Mouse (Mus musculus) embryonic fibroblast, embryonic 13.5 days (primary cell): Measurements from ENCODE around the gene Mylk3. TPM values are rescaled to one million over a fixed set of nuclear protein-coding genes. Genes with fewer than 3 reads are reported as not detected.
A peak's percentile ranks its signal among the peaks of the same experiment; 100 is the strongest.

Experiments used
- H3K27ac ChIP-seq: 2 replicates; pipeline ENCODE4 v1.5.1; 2012; ENCODE audit warnings: low read length, control low read depth, inconsistent platforms; ENCODE audit not compliant: insufficient read depth
- H3K4me1 ChIP-seq: 2 replicates; pipeline ENCODE4 v1.6.1; 2011; ENCODE audit warnings: low read length; ENCODE audit not compliant: control insufficient read depth, insufficient read depth
- H3K4me3 ChIP-seq: 2 replicates; pipeline ENCODE4 v1.5.1; 2011; ENCODE audit warnings: mild to moderate bottlenecking, control low read depth, low read length; ENCODE audit not compliant: insufficient read depth
- CTCF ChIP-seq: IDR thresholded peaks from 2 replicates; pipeline ENCODE4 v1.5.1; 2011; ENCODE audit warnings: mild to moderate bottlenecking, control low read depth, low read length, moderate library complexity, borderline replicate concordance; ENCODE audit not compliant: insufficient read depth
- POLR2A ChIP-seq: IDR thresholded peaks from 2 replicates; pipeline ENCODE4 v1.6.1; 2011; ENCODE audit warnings: low read depth, mild to moderate bottlenecking, control low read depth, low read length, moderate library complexity
- polyA plus RNA-seq: library from polyadenylated mRNA; stranded (reverse); fragments of >200 nt; gene quantifications from 2 replicates; pipeline ENCODE4 v1.2.4, GENCODE M21; 2011; ENCODE audit warnings: low read depth; ENCODE audit not compliant: missing spikeins, insufficient read length

Gene Mylk3
- polyA plus RNA-seq, 1 experiment = 0.37 TPM

- no peaks in the 10 kb centered on the region; the same call in 1 of the 2 replicates for H3K4me1 ChIP-seq
- TF ChIP-seq CTCF = no peak
- TF ChIP-seq POLR2A = no peak
- H3K27ac ChIP-seq = no peak overlapping the region
- no peak overlapping the region for H3K4me3 ChIP-seq
Observed at GRCm38 (mm10) chr8:85327036-85327435, 59.1 kb downstream of the Mylk3 start.

- H3K27ac ChIP-seq = no peak overlapping the region
- TF ChIP-seq POLR2A = no peak
- TF ChIP-seq CTCF = no peak
- no peak overlapping the region for H3K4me3 ChIP-seq
- H3K4me1 ChIP-seq = no peaks in the 10 kb centered on the region
Observed at GRCm38 (mm10) chr8:85323084-85323483, 63.1 kb downstream of the Mylk3 start.

- no peaks in the 10 kb centered on the region for H3K4me1 ChIP-seq
- no peak overlapping the region for H3K27ac ChIP-seq
- TF ChIP-seq CTCF = no peak
- TF ChIP-seq POLR2A = no peak
- H3K4me3 ChIP-seq = no peak overlapping the region
Observed at GRCm38 (mm10) chr8:85321981-85322380, 64.2 kb downstream of the Mylk3 start.

GRCm38 (mm10) chr8:85318534-85318933, 67.6 kb downstream of the Mylk3 start:
- no peak for TF ChIP-seq CTCF
- TF ChIP-seq POLR2A = no peak
- no peaks in the 10 kb centered on the region for H3K4me1 ChIP-seq
- no peak overlapping the region for H3K27ac ChIP-seq
- no peak overlapping the region for H3K4me3 ChIP-seq

GRCm38 (mm10) chr8:85313036-85313435, 73.1 kb downstream of the Mylk3 start:
- no peak overlapping the region for H3K4me3 ChIP-seq
- TF ChIP-seq CTCF (no peak), POLR2A (no peak)
- no peaks in the 10 kb centered on the region for H3K4me1 ChIP-seq

GRCm38 (mm10) chr8:85311743-85312142, 74.4 kb downstream of the Mylk3 start:
- Histone ChIP-seq H3K27ac (no peak overlapping the region), H3K4me3 (no peak overlapping the region), H3K4me1 (no peaks in the 10 kb centered on the region)
- TF ChIP-seq CTCF (peak; percentile 35; the same call in 1 of the 2 replicates), POLR2A (no peak)

More at GRCm38 (mm10) chr8:85313036-85313435, 73.1 kb downstream of the Mylk3 start:
- H3K27ac ChIP-seq = no peak overlapping the region

- TF ChIP-seq CTCF = no peak
- Histone ChIP-seq H3K4me1 (no peaks in the 10 kb centered on the region), H3K4me3 (no peak overlapping the region), H3K27ac (no peak overlapping the region)
Observed at GRCm38 (mm10) chr8:85308564-85308963, 77.6 kb downstream of the Mylk3 start.

GRCm38 (mm10) chr8:85303531-85303930, 82.6 kb downstream of the Mylk3 start:
- peaks cover 5% of the 10 kb centered on the region for H3K4me1 ChIP-seq
- H3K4me3 ChIP-seq = no peak overlapping the region
- no peak overlapping the region for H3K27ac ChIP-seq
- TF ChIP-seq POLR2A (no peak), CTCF (no peak)

GRCm38 (mm10) chr8:85302931-85303330, 83.2 kb downstream of the Mylk3 start:
- Histone ChIP-seq H3K4me3 (no peak overlapping the region), H3K27ac (no peak overlapping the region), H3K4me1 (peaks cover 5% of the 10 kb centered on the region)
- no peak for TF ChIP-seq POLR2A
- TF ChIP-seq CTCF = no peak

- no peak overlapping the region for H3K4me3 ChIP-seq
- H3K4me1 ChIP-seq = peaks cover 5% of the 10 kb centered on the region
- no peak overlapping the region; the same call in 1 of the 2 replicates for H3K27ac ChIP-seq
- TF ChIP-seq CTCF = no peak
- no peak for TF ChIP-seq POLR2A
Observed at GRCm38 (mm10) chr8:85301941-85302340, 84.2 kb downstream of the Mylk3 start.
